Comparison of ENCODE assay signal across 9 mouse cellular contexts in genomic region chr5:143049013-143049385, GRCm38 (mm10).
DNase-seq lines count a peak whose midpoint lies in the region; ATAC-seq and TF ChIP-seq lines count a peak whose summit lies in the region.
"Had no signal": no experiment of that assay in that cellular context is flagged by ENCODE, and none has a peak within 500 bp of the region (broad histone marks: within the 10 kb centered on the region; RNA-seq: fewer than 3 reads in every experiment).

No protein-coding gene starts in this region.

- WGBS in heart, embryonic 11.5 days (ENCODE audit: insufficient replicate concordance): 72% methylated on average over 1 of the region's 1 CpGs
- 87% methylated on average over 1 of the region's 1 CpGs for WGBS in neural tube, embryonic 13.5 days
- 56% methylated on average over 1 of the region's 1 CpGs for WGBS in liver, embryonic 12.5 days (ENCODE audit: insufficient replicate concordance)
- 89% methylated on average over 1 of the region's 1 CpGs for WGBS in thymus, adult 2 months

- no peak overlapping the region for H3K4me2 ChIP-seq in heart, embryonic 11.5 days
- H3K4me2 ChIP-seq in neural tube, embryonic 13.5 days: no peak overlapping the region
- no peak overlapping the region for H3K4me2 ChIP-seq in liver, embryonic 12.5 days

- DNase-seq in heart, adult 18-20 months: no peak
- DNase-seq in neural tube, embryonic 10.5 days (ENCODE audit: extremely low spot score, low spot score): no peak
- no peak for DNase-seq in thymus, adult 2 months
- no peak for DNase-seq in thymus, postnatal 25 days
- DNase-seq in Muller cell, postnatal 12 days (ENCODE audit: inconsistent ontology term): no peak
- DNase-seq: thymus, adult 18-20 months had no signal

- no peaks in the 10 kb centered on the region for H3K27me3 ChIP-seq in heart, embryonic 11.5 days (ENCODE audit: control insufficient read depth, insufficient read depth, low read length)
- no peaks in the 10 kb centered on the region for H3K27me3 ChIP-seq in neural tube, embryonic 13.5 days
- H3K27me3 ChIP-seq in liver, embryonic 12.5 days (replicated peaks): no peaks in the 10 kb centered on the region
- no peaks in the 10 kb centered on the region for H3K27me3 ChIP-seq in thymus, adult 2 months (ENCODE audit: control insufficient read depth, insufficient read depth, low read length)

- no peak for TF ChIP-seq CTCF in thymus, adult 2 months (IDR thresholded peaks at IDR 0.05; ENCODE audit: borderline replicate concordance, control insufficient read depth, extremely low read depth, insufficient read depth, low read length, poor library complexity)

- H3K4me1 ChIP-seq in heart, embryonic 11.5 days (ENCODE audit: control insufficient read depth, insufficient read depth, low read length): peaks cover 59% of the 10 kb centered on the region
- peaks cover 60% of the 10 kb centered on the region for H3K4me1 ChIP-seq in neural tube, embryonic 13.5 days (replicated peaks)
- peaks cover 96% of the 10 kb centered on the region for H3K4me1 ChIP-seq in liver, embryonic 12.5 days
- no peaks in the 10 kb centered on the region for H3K4me1 ChIP-seq in thymus, adult 2 months (replicated peaks; ENCODE audit: control insufficient read depth, insufficient read depth, low read length)

- H3K4me3 ChIP-seq in heart, embryonic 11.5 days (ENCODE audit: low read depth, low read length): no peak overlapping the region
- H3K4me3 ChIP-seq in neural tube, embryonic 13.5 days: no peak overlapping the region
- no peak overlapping the region for H3K4me3 ChIP-seq in liver, embryonic 12.5 days
- H3K4me3 ChIP-seq in thymus, adult 2 months (ENCODE audit: control insufficient read depth, insufficient read depth, low read length): no peak overlapping the region

- H3K27ac ChIP-seq in heart, embryonic 11.5 days (ENCODE audit: low read depth, low read length): 0 out of 2 replicates have a peak overlapping the region, but pooled peaks have one; percentile 52
- H3K27ac ChIP-seq in neural tube, embryonic 13.5 days (replicated peaks): peak overlapping the region; percentile 92
- peak overlapping the region; percentile 83 for H3K27ac ChIP-seq in liver, embryonic 12.5 days
- H3K27ac ChIP-seq in thymus, adult 2 months (ENCODE audit: control insufficient read depth, insufficient read depth, low read length): no peak overlapping the region

- peaks cover 4% of the 10 kb centered on the region; the same call in 1 of the 2 replicates for H3K36me3 ChIP-seq in heart, embryonic 11.5 days (ENCODE audit: control insufficient read depth, insufficient read depth, low read length)
- H3K36me3 ChIP-seq in neural tube, embryonic 13.5 days: no peaks in the 10 kb centered on the region; the same call in 1 of the 2 replicates
- H3K36me3 ChIP-seq in liver, embryonic 12.5 days: peaks cover 79% of the 10 kb centered on the region
- H3K36me3 ChIP-seq in thymus, adult 2 months (ENCODE audit: control insufficient read depth, insufficient read depth, low read length): no peaks in the 10 kb centered on the region

- no peak for TF ChIP-seq POLR2A in thymus, adult 2 months (IDR thresholded peaks at IDR 0.05; ENCODE audit: control insufficient read depth, extremely low read depth, insufficient read depth, low read length, poor library complexity)

- H3K9me3 ChIP-seq in heart, embryonic 11.5 days (replicated peaks; ENCODE audit: control insufficient read depth, low read length): no peaks in the 10 kb centered on the region
- H3K9me3 ChIP-seq in neural tube, embryonic 13.5 days: no peaks in the 10 kb centered on the region
- H3K9me3 ChIP-seq in liver, embryonic 12.5 days (replicated peaks): no peaks in the 10 kb centered on the region

- 0 out of 2 replicates have a peak overlapping the region, but pooled peaks have one; percentile 46 for H3K9ac ChIP-seq in heart, embryonic 11.5 days (ENCODE audit: low read depth, low read length)
- H3K9ac ChIP-seq in neural tube, embryonic 13.5 days: no peak overlapping the region
- H3K9ac ChIP-seq in liver, embryonic 12.5 days: peak overlapping the region; percentile 10

- ATAC-seq in heart, embryonic 11.5 days (replicated peaks; ENCODE audit: insufficient number of reproducible peaks, low FRiP score, low TSS enrichment): no peak
- 0 out of 2 replicates have a peak, but pooled peaks have one; percentile 30 for ATAC-seq in neural tube, embryonic 13.5 days (ENCODE audit: low read depth)
- ATAC-seq in liver, embryonic 12.5 days: no peak
